Mouse (Mus musculus) lung, embryonic 14.5 days (tissue): ENCODE results near the gene 4921524J17Rik. TPM values are rescaled to one million over a fixed set of nuclear protein-coding genes. Genes with fewer than 3 reads are reported as not detected.

Source experiments
- ATAC-seq: fragments of 200-750 bp; cut with Nextera tagmentation; 2 replicates; pipeline ENCODE4 v1.8.0; 2017; ENCODE audit warnings: mild to moderate bottlenecking, moderate TSS enrichment, moderate library complexity; ENCODE audit not compliant: insufficient read depth
- DNase-seq: peaks from one replicate; pipeline ENCODE4 v3.0.0-alpha.2; 2015
- H3K27ac ChIP-seq: fragments of 300-500 bp; sonication (generic); 2 replicates; pipeline ENCODE4 v1.5.1; 2014; ENCODE audit warnings: low read depth, mild to moderate bottlenecking, moderate library complexity
- H3K27me3 ChIP-seq: fragments of 300-500 bp; sonication (generic); 2 replicates; pipeline ENCODE4 v1.6.1; 2014; ENCODE audit warnings: low read length, control low read depth; ENCODE audit not compliant: insufficient read depth
- H3K36me3 ChIP-seq: fragments of 300-500 bp; sonication (generic); 2 replicates; pipeline ENCODE4 v1.6.1; 2014; ENCODE audit warnings: control low read depth; ENCODE audit not compliant: insufficient read depth
- H3K4me1 ChIP-seq: fragments of 300-500 bp; sonication (generic); 2 replicates; pipeline ENCODE4 v1.6.1; 2014; ENCODE audit warnings: antibody characterized with exemption, control low read depth; ENCODE audit not compliant: insufficient read depth
- H3K4me2 ChIP-seq: fragments of 300-500 bp; sonication (generic); 2 replicates; pipeline ENCODE4 v1.6.1; 2014; ENCODE audit warnings: mild to moderate bottlenecking
- H3K4me3 ChIP-seq: fragments of 300-500 bp; sonication (generic); 2 replicates; pipeline ENCODE4 v1.5.1; 2014; ENCODE audit warnings: low read depth, low read length
- H3K9ac ChIP-seq: fragments of 300-500 bp; sonication (generic); 2 replicates; pipeline ENCODE4 v1.6.1; 2014
- H3K9me3 ChIP-seq: fragments of 300-500 bp; sonication (generic); 2 replicates; pipeline ENCODE4 v1.6.1; 2016; ENCODE audit warnings: low read depth, low read length, control low read depth
- CTCF ChIP-seq: IDR thresholded peaks from 2 replicates; pipeline ENCODE4 v1.5.1; 2016; ENCODE audit warnings: antibody characterized with exemption, low read depth
- WGBS: fragments of 180-500 bp; shearing (Covaris S2); extraction: QIAGEN DNeasy Blood & Tissue Kit; methylation state at CpG from one replicate; pipeline ENCODE4 v1.1.7; 2014; 5-methylcytosine and 5-hydroxymethylcytosine counted together
- polyA plus RNA-seq: library from polyadenylated mRNA; unstranded; fragments of >200 nt; fragmentation: Nextera tagmentation; extraction: Ambion mirVana; gene quantifications from 2 replicates; pipeline ENCODE4 v1.2.1, GENCODE M21; 2014

4921524J17Rik gene
- polyA plus RNA-seq, 1 experiment from 2014 or later: 35.0 TPM

- peak; percentile 36 for TF ChIP-seq CTCF
- 90% methylated on average over 4 of the region's 4 CpGs for WGBS
- no peaks in the 10 kb centered on the region for H3K9me3 ChIP-seq
- ATAC-seq (no peak), DNase-seq (no peak)
- no peaks in the 10 kb centered on the region for H3K27me3 ChIP-seq
- H3K9ac ChIP-seq: no peak overlapping the region
- H3K27ac ChIP-seq: no peak overlapping the region
- H3K4me3 ChIP-seq: no peak overlapping the region
- H3K4me1 ChIP-seq: no peaks in the 10 kb centered on the region
- H3K4me2 ChIP-seq: no peak overlapping the region
- no peaks in the 10 kb centered on the region for H3K36me3 ChIP-seq
Measured at GRCm38 (mm10) chr8:85398548-85398947, 34.1 kb downstream of the 4921524J17Rik start.

- DNase-seq (peak; percentile 79), ATAC-seq (peak; percentile 65; the same call in 1 of the 2 replicates)
- no peak overlapping the region for H3K4me3 ChIP-seq
- no peak overlapping the region for H3K27ac ChIP-seq
- no peaks in the 10 kb centered on the region for H3K27me3 ChIP-seq
- no peaks in the 10 kb centered on the region for H3K36me3 ChIP-seq
- WGBS: 42% methylated on average over 5 of the region's 5 CpGs
- H3K9ac ChIP-seq: no peak overlapping the region
- H3K4me2 ChIP-seq: no peak overlapping the region
- no peaks in the 10 kb centered on the region for H3K4me1 ChIP-seq
- peak; percentile 77 for TF ChIP-seq CTCF
- H3K9me3 ChIP-seq: no peaks in the 10 kb centered on the region
Measured at GRCm38 (mm10) chr8:85397508-85397907, 35.1 kb downstream of the 4921524J17Rik start.

GRCm38 (mm10) chr8:85396432-85397079 lies 36.1 kb downstream of the 4921524J17Rik start:
- no peak for ATAC-seq
- Histone ChIP-seq H3K27me3 (no peaks in the 10 kb centered on the region), H3K36me3 (no peaks in the 10 kb centered on the region), H3K4me1 (no peaks in the 10 kb centered on the region), H3K4me3 (no peak overlapping the region), H3K9ac (no peak overlapping the region), H3K9me3 (no peaks in the 10 kb centered on the region), H3K4me2 (no peak overlapping the region), H3K27ac (no peak overlapping the region)
- 66% methylated on average over 5 of the region's 5 CpGs for WGBS
- no peak for TF ChIP-seq CTCF
- DNase-seq: no peak

- H3K4me1 ChIP-seq: no peaks in the 10 kb centered on the region
- ATAC-seq (no peak), DNase-seq (no peak)
- TF ChIP-seq CTCF: no peak
- H3K27ac ChIP-seq: no peak overlapping the region
- no peak overlapping the region for H3K4me3 ChIP-seq
- no peak overlapping the region for H3K9ac ChIP-seq
- H3K27me3 ChIP-seq: no peaks in the 10 kb centered on the region
- no peak overlapping the region for H3K4me2 ChIP-seq
- no peaks in the 10 kb centered on the region for H3K9me3 ChIP-seq
- WGBS: 51% methylated on average over 8 of the region's 8 CpGs
- no peaks in the 10 kb centered on the region for H3K36me3 ChIP-seq
Measured at GRCm38 (mm10) chr8:85395681-85396431, 36.8 kb downstream of the 4921524J17Rik start.

GRCm38 (mm10) chr8:85395017-85395416 lies 37.6 kb downstream of the 4921524J17Rik start:
- no peak for TF ChIP-seq CTCF
- no peak overlapping the region for H3K9ac ChIP-seq
- ATAC-seq (no peak), DNase-seq (no peak)
- H3K9me3 ChIP-seq: no peaks in the 10 kb centered on the region
- H3K36me3 ChIP-seq: no peaks in the 10 kb centered on the region
- no peak overlapping the region for H3K27ac ChIP-seq
- H3K4me2 ChIP-seq: no peak overlapping the region
- no peaks in the 10 kb centered on the region for H3K4me1 ChIP-seq
- 70% methylated on average over 3 of the region's 3 CpGs for WGBS
- no peaks in the 10 kb centered on the region for H3K27me3 ChIP-seq
- H3K4me3 ChIP-seq: no peak overlapping the region

- Histone ChIP-seq H3K4me1 (no peaks in the 10 kb centered on the region), H3K27ac (no peak overlapping the region), H3K36me3 (no peaks in the 10 kb centered on the region), H3K4me2 (no peak overlapping the region), H3K27me3 (no peaks in the 10 kb centered on the region), H3K9ac (no peak overlapping the region), H3K9me3 (no peaks in the 10 kb centered on the region), H3K4me3 (no peak overlapping the region)
- WGBS: 83% methylated on average over 6 of the region's 6 CpGs
- TF ChIP-seq CTCF: no peak
- ATAC-seq: no peak
- DNase-seq: no peak
Measured at GRCm38 (mm10) chr8:85393199-85393598, 39.4 kb downstream of the 4921524J17Rik start.

- 35% methylated on average over 1 of the region's 1 CpGs for WGBS
- no peak for ATAC-seq
Measured at GRCm38 (mm10) chr8:85391438-85391837, 41.2 kb downstream of the 4921524J17Rik start.

More at GRCm38 (mm10) chr8:85391438-85391837, 41.2 kb downstream of the 4921524J17Rik start:
- no peak for DNase-seq
- H3K4me1 ChIP-seq: no peaks in the 10 kb centered on the region
- no peaks in the 10 kb centered on the region for H3K27me3 ChIP-seq
- no peak overlapping the region for H3K4me2 ChIP-seq
- no peak overlapping the region for H3K27ac ChIP-seq
- no peak overlapping the region for H3K4me3 ChIP-seq
- no peak for TF ChIP-seq CTCF
- no peaks in the 10 kb centered on the region for H3K36me3 ChIP-seq
- H3K9ac ChIP-seq: no peak overlapping the region
- no peaks in the 10 kb centered on the region for H3K9me3 ChIP-seq
